Mouse (Mus musculus): ENCODE results near the gene Krt10.
A peak's percentile ranks its signal among the peaks of the same experiment; 100 is the strongest.

Gene Krt10

GRCm38 (mm10) chr11:99389264-99389663, at the start of gene Krt10:
Krt10 (minus strand) TSS chr11:99389364.
- no peak for DNase-seq (ENCODE audit: low spot score in 2 of 2)

GRCm38 (mm10) chr11:99437972-99438371, 48.8 kb upstream of the Krt10 start, which contains the start of gene Krt20:
Krt20 (minus strand) TSS chr11:99438150.
- DNase-seq (ENCODE audit: low spot score in 2 of 2): no peak

- DNase-seq (ENCODE audit: low spot score in 2 of 2): no peak
Observed at GRCm38 (mm10) chr11:99436625-99437024, 47.5 kb upstream of the Krt10 start.

GRCm38 (mm10) chr11:99430670-99431069, 41.5 kb upstream of the Krt10 start:
- DNase-seq (ENCODE audit: low spot score in 2 of 2): no peak

GRCm38 (mm10) chr11:99422159-99422558, 33.0 kb upstream of the Krt10 start, which contains the start of gene Krt12:
Krt12 (minus strand) TSS chr11:99422259.
- DNase-seq (ENCODE audit: low spot score in 2 of 2): no peak

GRCm38 (mm10) chr11:99420586-99420985, 31.4 kb upstream of the Krt10 start:
- no peak for DNase-seq (ENCODE audit: low spot score in 2 of 2)

- DNase-seq (ENCODE audit: low spot score in 2 of 2): no peak
Observed at GRCm38 (mm10) chr11:99417819-99418218, 28.7 kb upstream of the Krt10 start.

- DNase-seq (ENCODE audit: low spot score in 2 of 2): peak in 1 of 2 experiments; percentile 28
Observed at GRCm38 (mm10) chr11:99416902-99417301, 27.7 kb upstream of the Krt10 start.

- no peak for DNase-seq (ENCODE audit: low spot score in 2 of 2)
Observed at GRCm38 (mm10) chr11:99414463-99415147, 25.4 kb upstream of the Krt10 start.

- no peak for DNase-seq (ENCODE audit: low spot score in 2 of 2)
Observed at GRCm38 (mm10) chr11:99413247-99413646, 24.1 kb upstream of the Krt10 start.

GRCm38 (mm10) chr11:99406186-99406585, 17.0 kb upstream of the Krt10 start:
- DNase-seq (ENCODE audit: low spot score in 2 of 2): no peak

GRCm38 (mm10) chr11:99399956-99400549, 10.9 kb upstream of the Krt10 start:
- no peak for DNase-seq (ENCODE audit: low spot score in 2 of 2)

GRCm38 (mm10) chr11:99398832-99399231, 9.7 kb upstream of the Krt10 start:
- DNase-seq (ENCODE audit: low spot score in 2 of 2): no peak

GRCm38 (mm10) chr11:99398084-99398483, 8.9 kb upstream of the Krt10 start:
- DNase-seq (ENCODE audit: low spot score in 2 of 2): no peak

GRCm38 (mm10) chr11:99396661-99397060, 7.5 kb upstream of the Krt10 start:
- no peak for DNase-seq (ENCODE audit: low spot score in 2 of 2)

- no peak for DNase-seq (ENCODE audit: low spot score in 2 of 2)
Observed at GRCm38 (mm10) chr11:99396034-99396433, 6.9 kb upstream of the Krt10 start.

GRCm38 (mm10) chr11:99392492-99392891, 3.3 kb upstream of the Krt10 start:
- no peak for DNase-seq (ENCODE audit: low spot score in 2 of 2)

GRCm38 (mm10) chr11:99391375-99391774, 2.2 kb upstream of the Krt10 start:
- no peak for DNase-seq (ENCODE audit: low spot score in 2 of 2)

- DNase-seq (ENCODE audit: low spot score in 2 of 2): no peak
Observed at GRCm38 (mm10) chr11:99390866-99391265, 1.7 kb upstream of the Krt10 start.

- no peak for DNase-seq (ENCODE audit: low spot score in 2 of 2)
Observed at GRCm38 (mm10) chr11:99388661-99389060, 503 bp downstream of the Krt10 start.

GRCm38 (mm10) chr11:99385813-99386721, 3.1 kb downstream of the Krt10 start:
- peak; percentile 72 to 80 for DNase-seq (ENCODE audit: low spot score in 2 of 2)

- peak; percentile 58 to 76 for DNase-seq (ENCODE audit: low spot score in 2 of 2)
Observed at GRCm38 (mm10) chr11:99379568-99379967, 9.6 kb downstream of the Krt10 start.

Measured in frontal cortex, postnatal 25 days (tissue).